In the genomic region with DNA sequence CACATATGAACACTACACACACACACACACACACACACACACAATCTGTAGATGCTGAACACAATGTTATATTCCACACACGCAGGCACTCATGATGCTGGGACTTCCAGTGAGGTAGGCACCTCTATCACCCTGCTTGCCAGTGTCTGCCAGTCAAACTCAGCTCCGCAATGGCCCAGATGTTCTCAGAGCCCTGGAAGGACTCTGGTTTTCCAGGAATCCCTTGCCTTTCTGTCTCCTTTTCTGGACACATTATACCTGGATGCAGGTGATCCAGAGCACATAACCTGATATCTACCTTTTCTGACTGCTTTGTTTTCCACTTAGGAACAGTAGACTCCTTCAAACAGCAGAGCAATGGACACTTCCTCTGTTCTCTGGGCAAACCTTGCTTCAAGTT, we compare ENCODE assay signal across 15 mouse cellular contexts.
DNase-seq lines count a peak whose midpoint lies in the region; ATAC-seq lines count a peak whose summit lies in the region.
"Had no signal": no experiment of that assay in that cellular context is flagged by ENCODE, and none has a peak within 500 bp of the region (broad histone marks: within the 10 kb centered on the region; RNA-seq: fewer than 3 reads in every experiment).

No protein-coding gene starts in this region.

- H3K9me3 ChIP-seq in forebrain, embryonic 11.5 days (ENCODE audit: control insufficient read depth, low read length): no peaks in the 10 kb centered on the region
- no peaks in the 10 kb centered on the region for H3K9me3 ChIP-seq in forebrain, embryonic 14.5 days (replicated peaks; ENCODE audit: control insufficient read depth, low read length)
- H3K9me3 ChIP-seq in midbrain, embryonic 11.5 days (ENCODE audit: control insufficient read depth, low read length): no peaks in the 10 kb centered on the region
- H3K9me3 ChIP-seq in midbrain, embryonic 15.5 days: no peaks in the 10 kb centered on the region
- H3K9me3 ChIP-seq: embryonic facial prominence, embryonic 13.5 days; embryonic facial prominence, embryonic 15.5 days; forebrain, embryonic 10.5 days; forebrain, embryonic 13.5 days; G1E had no signal

- H3K27me3 ChIP-seq in forebrain, embryonic 11.5 days (ENCODE audit: control insufficient read depth, insufficient read depth, low read length): no peaks in the 10 kb centered on the region
- H3K27me3 ChIP-seq in forebrain, embryonic 14.5 days (replicated peaks; ENCODE audit: control insufficient read depth, insufficient read depth, low read length): no peaks in the 10 kb centered on the region
- H3K27me3 ChIP-seq in midbrain, embryonic 11.5 days (ENCODE audit: control insufficient read depth, insufficient read depth, low read length): no peaks in the 10 kb centered on the region
- peaks cover 2% of the 10 kb centered on the region; the same call in 1 of the 2 replicates for H3K27me3 ChIP-seq in midbrain, embryonic 15.5 days (replicated peaks)
- H3K27me3 ChIP-seq: CH12.LX; embryonic facial prominence, embryonic 13.5 days; embryonic facial prominence, embryonic 15.5 days; forebrain, embryonic 13.5 days; Patski had no signal

- no peak overlapping the region for H3K9ac ChIP-seq in forebrain, embryonic 11.5 days (ENCODE audit: low read length)
- no peak overlapping the region for H3K9ac ChIP-seq in forebrain, embryonic 14.5 days (ENCODE audit: low read length)
- no peak overlapping the region for H3K9ac ChIP-seq in midbrain, embryonic 11.5 days (ENCODE audit: low read length)
- H3K9ac ChIP-seq in midbrain, embryonic 15.5 days: no peak overlapping the region
- H3K9ac ChIP-seq: embryonic facial prominence, embryonic 13.5 days; embryonic facial prominence, embryonic 15.5 days; forebrain, embryonic 13.5 days had no signal

- no peak for ATAC-seq in forebrain, embryonic 11.5 days (replicated peaks; ENCODE audit: low FRiP score)
- ATAC-seq in forebrain, embryonic 14.5 days: no peak
- no peak for ATAC-seq in midbrain, embryonic 11.5 days (ENCODE audit: low FRiP score)
- no peak for ATAC-seq in midbrain, embryonic 15.5 days (replicated peaks)
- ATAC-seq in granulocyte monocyte progenitor cell, adult 5-6 weeks (replicated peaks; ENCODE audit: poor library complexity, severe bottlenecking): 0 out of 2 replicates have a peak, but pooled peaks have one; percentile 18

- H3K4me2 ChIP-seq in forebrain, embryonic 11.5 days (ENCODE audit: low read depth, low read length, severe bottlenecking): no peak overlapping the region
- H3K4me2 ChIP-seq in forebrain, embryonic 14.5 days (ENCODE audit: low read length): no peak overlapping the region
- no peak overlapping the region for H3K4me2 ChIP-seq in midbrain, embryonic 11.5 days
- H3K4me2 ChIP-seq in midbrain, embryonic 15.5 days: no peak overlapping the region
- H3K4me2 ChIP-seq: embryonic facial prominence, embryonic 13.5 days; embryonic facial prominence, embryonic 15.5 days; forebrain, embryonic 13.5 days had no signal

- intact Hi-C loops in heart, postnatal 25 days (cut with DNase I): loop anchor here (1.0 to 5.0 kb wide), 4 partner anchors 96 to 353 kb away; no protein-coding TSS in a partner anchor

- WGBS in forebrain, embryonic 11.5 days: 74% methylated on average over 2 of the region's 2 CpGs
- WGBS in forebrain, embryonic 14.5 days: 87% methylated on average over 2 of the region's 2 CpGs
- WGBS in midbrain, embryonic 11.5 days: 84% methylated on average over 2 of the region's 2 CpGs
- WGBS in midbrain, embryonic 15.5 days: 88% methylated on average over 2 of the region's 2 CpGs

- no peak overlapping the region for H3K27ac ChIP-seq in forebrain, embryonic 11.5 days (ENCODE audit: low read depth, low read length)
- no peak overlapping the region for H3K27ac ChIP-seq in forebrain, embryonic 14.5 days (ENCODE audit: low read depth, low read length)
- no peak overlapping the region for H3K27ac ChIP-seq in midbrain, embryonic 11.5 days (ENCODE audit: low read depth, low read length)
- H3K27ac ChIP-seq in midbrain, embryonic 15.5 days: no peak overlapping the region
- H3K27ac ChIP-seq: embryonic facial prominence, embryonic 13.5 days; embryonic facial prominence, embryonic 15.5 days; forebrain, embryonic 10.5 days; forebrain, embryonic 13.5 days had no signal

- no peak overlapping the region for H3K4me3 ChIP-seq in forebrain, embryonic 11.5 days (ENCODE audit: low read depth, low read length)
- H3K4me3 ChIP-seq in forebrain, embryonic 14.5 days (ENCODE audit: low read depth, low read length): no peak overlapping the region
- no peak overlapping the region for H3K4me3 ChIP-seq in midbrain, embryonic 11.5 days (ENCODE audit: low read depth, low read length)
- H3K4me3 ChIP-seq in midbrain, embryonic 15.5 days: no peak overlapping the region
- H3K4me3 ChIP-seq: embryonic facial prominence, embryonic 13.5 days; embryonic facial prominence, embryonic 15.5 days; erythroblast, embryonic 14.5 days; forebrain, embryonic 10.5 days; forebrain, embryonic 13.5 days had no signal

- DNase-seq in forebrain, embryonic 11.5 days (ENCODE audit: low spot score): peak; percentile 33
- no peak for DNase-seq in forebrain, embryonic 14.5 days (ENCODE audit: low spot score)
- peak; percentile 70 for DNase-seq in heart, adult 11 months
- no peak for DNase-seq in heart, postnatal 25 days (ENCODE audit: low spot score)
- peak; percentile 65 for DNase-seq in midbrain, embryonic 11.5 days (ENCODE audit: low spot score, missing footprints)

- no peaks in the 10 kb centered on the region for H3K4me1 ChIP-seq in forebrain, embryonic 11.5 days (replicated peaks; ENCODE audit: control insufficient read depth, insufficient read depth, low read length)
- no peaks in the 10 kb centered on the region for H3K4me1 ChIP-seq in forebrain, embryonic 14.5 days (ENCODE audit: control insufficient read depth, insufficient read depth, low read length)
- no peaks in the 10 kb centered on the region for H3K4me1 ChIP-seq in midbrain, embryonic 11.5 days (ENCODE audit: control insufficient read depth, insufficient read depth, low read length)
- H3K4me1 ChIP-seq in midbrain, embryonic 15.5 days: no peaks in the 10 kb centered on the region
- H3K4me1 ChIP-seq: embryonic facial prominence, embryonic 13.5 days; embryonic facial prominence, embryonic 15.5 days had no signal

- H3K36me3 ChIP-seq in forebrain, embryonic 11.5 days (ENCODE audit: control insufficient read depth, insufficient read depth, low read length): no peaks in the 10 kb centered on the region
- no peaks in the 10 kb centered on the region for H3K36me3 ChIP-seq in forebrain, embryonic 14.5 days (ENCODE audit: control insufficient read depth, insufficient read depth, low read length)
- no peaks in the 10 kb centered on the region for H3K36me3 ChIP-seq in midbrain, embryonic 11.5 days (ENCODE audit: control insufficient read depth, insufficient read depth, low read length)
- no peaks in the 10 kb centered on the region for H3K36me3 ChIP-seq in midbrain, embryonic 15.5 days (replicated peaks)
- H3K36me3 ChIP-seq: embryonic facial prominence, embryonic 13.5 days; embryonic facial prominence, embryonic 15.5 days; forebrain, embryonic 10.5 days; G1E had no signal

Comparison
In these comparisons a context has a peak if more than half of its experiments do, and no peak if none do; other contexts are left out.
1. DNase-seq: peak in forebrain, embryonic 11.5 days (single experiment), heart, adult 11 months (single experiment) and midbrain, embryonic 11.5 days (single experiment); none in forebrain, embryonic 14.5 days (single experiment) and heart, postnatal 25 days (single experiment).